Mouse (Mus musculus) stomach, embryonic 15.5 days (tissue): ENCODE data around the gene Sirt6. TPM values are rescaled to one million over a fixed set of nuclear protein-coding genes. Genes with fewer than 3 reads are reported as not detected.
A peak's percentile ranks its signal among the peaks of the same experiment; 100 is the strongest.
"Not testable (repeated sequence)": the region's sequence is repeated elsewhere in the genome, so short reads cannot be mapped to it uniquely, and the experiment has no call there.

Experiments used
- ATAC-seq: fragments of 200-750 bp; cut with Nextera tagmentation; 2 replicates; pipeline ENCODE4 v1.8.0; 2017; ENCODE audit warnings: low read depth, moderate number of reproducible peaks, moderate TSS enrichment; ENCODE audit not compliant: insufficient read depth, low FRiP score
- H3K27ac ChIP-seq: fragments of 300-500 bp; sonication (generic); 2 replicates; pipeline ENCODE4 v1.5.1; 2015; ENCODE audit warnings: mild to moderate bottlenecking, inconsistent platforms
- H3K27me3 ChIP-seq: fragments of 300-500 bp; sonication (generic); replicated peaks from 2 replicates; pipeline ENCODE4 v1.6.1; 2015; ENCODE audit warnings: inconsistent platforms
- H3K36me3 ChIP-seq: fragments of 300-500 bp; sonication (generic); 2 replicates; pipeline ENCODE4 v1.6.1; 2015; ENCODE audit warnings: inconsistent platforms
- H3K4me1 ChIP-seq: fragments of 300-500 bp; sonication (generic); 2 replicates; pipeline ENCODE4 v1.6.1; 2015; ENCODE audit warnings: inconsistent platforms
- H3K4me2 ChIP-seq: fragments of 300-500 bp; sonication (generic); 2 replicates; pipeline ENCODE4 v1.6.1; 2015; ENCODE audit warnings: mild to moderate bottlenecking, inconsistent platforms
- H3K4me3 ChIP-seq: fragments of 300-500 bp; sonication (generic); replicated peaks from 2 replicates; pipeline ENCODE4 v1.5.1; 2015; ENCODE audit warnings: inconsistent platforms
- H3K9ac ChIP-seq: fragments of 300-500 bp; sonication (generic); 2 replicates; pipeline ENCODE4 v1.6.1; 2015; ENCODE audit warnings: inconsistent platforms
- H3K9me3 ChIP-seq: fragments of 300-500 bp; sonication (generic); 2 replicates; pipeline ENCODE4 v1.6.1; 2016; ENCODE audit warnings: inconsistent platforms
- WGBS: fragments of 180-500 bp; shearing (Covaris S2); methylation state at CpG from one replicate; pipeline ENCODE4 v1.1.7; 2015; 5-methylcytosine and 5-hydroxymethylcytosine counted together
- polyA plus RNA-seq: library from polyadenylated mRNA; unstranded; fragments of >200 nt; fragmentation: Nextera tagmentation; extraction: Ambion mirVana; gene quantifications from 2 replicates; pipeline ENCODE4 v1.2.1, GENCODE M21; 2015

Gene Sirt6
- polyA plus RNA-seq, 1 experiment from 2014 or later = 33.3 TPM

- ATAC-seq = no peak
- H3K27me3 ChIP-seq = no peaks in the 10 kb centered on the region
- H3K4me2 ChIP-seq = peak overlapping the region; percentile 83
- WGBS = 72% methylated on average over 8 of the region's 8 CpGs
- no peaks in the 10 kb centered on the region for H3K9me3 ChIP-seq
- peaks cover 12% of the 10 kb centered on the region for H3K4me1 ChIP-seq
- H3K36me3 ChIP-seq = no peaks in the 10 kb centered on the region
- no peak overlapping the region; the same call in 1 of the 2 replicates for H3K9ac ChIP-seq
- H3K4me3 ChIP-seq = peak overlapping the region; percentile 81
- no peak overlapping the region for H3K27ac ChIP-seq
Observed at GRCm38 (mm10) chr10:81641978-81642647, 14.5 kb upstream of the Sirt6 start.

- Histone ChIP-seq H3K36me3 (no peaks in the 10 kb centered on the region), H3K4me3 (no peak overlapping the region), H3K9ac (no peak overlapping the region), H3K9me3 (no peaks in the 10 kb centered on the region), H3K4me2 (no peak overlapping the region), H3K27ac (no peak overlapping the region), H3K4me1 (peaks cover 12% of the 10 kb centered on the region), H3K27me3 (no peaks in the 10 kb centered on the region)
- ATAC-seq = no peak
- 93% methylated on average over 2 of the region's 2 CpGs for WGBS
Observed at GRCm38 (mm10) chr10:81641566-81641965, 14.0 kb upstream of the Sirt6 start.

- H3K27me3 ChIP-seq, ATAC-seq, H3K4me3 ChIP-seq, H3K27ac ChIP-seq, H3K36me3 ChIP-seq, H3K9ac ChIP-seq, H3K9me3 ChIP-seq, H3K4me2 ChIP-seq: not testable (repeated sequence)
- H3K4me1 ChIP-seq = peaks cover 12% of the 10 kb centered on the region
- WGBS = 50% methylated on average over 4 of the region's 4 CpGs
Observed at GRCm38 (mm10) chr10:81640825-81641224, 13.2 kb upstream of the Sirt6 start.

GRCm38 (mm10) chr10:81638101-81638500, 10.5 kb upstream of the Sirt6 start:
- peaks cover 19% of the 10 kb centered on the region for H3K4me1 ChIP-seq
- no peak overlapping the region for H3K27ac ChIP-seq
- no peaks in the 10 kb centered on the region for H3K36me3 ChIP-seq
- no peaks in the 10 kb centered on the region for H3K9me3 ChIP-seq
- H3K4me3 ChIP-seq = no peak overlapping the region
- 81% methylated on average over 6 of the region's 6 CpGs for WGBS
- H3K27me3 ChIP-seq = no peaks in the 10 kb centered on the region
- no peak overlapping the region for H3K4me2 ChIP-seq
- no peak for ATAC-seq
- no peak overlapping the region for H3K9ac ChIP-seq

- Histone ChIP-seq H3K4me3 (no peak overlapping the region), H3K9me3 (no peaks in the 10 kb centered on the region), H3K4me2 (no peak overlapping the region), H3K27ac (no peak overlapping the region), H3K36me3 (no peaks in the 10 kb centered on the region), H3K9ac (no peak overlapping the region), H3K27me3 (no peaks in the 10 kb centered on the region), H3K4me1 (peaks cover 6% of the 10 kb centered on the region; the same call in 1 of the 2 replicates)
- no peak for ATAC-seq
- 17% methylated on average over 8 of the region's 8 CpGs for WGBS
Observed at GRCm38 (mm10) chr10:81636338-81636737, 8.7 kb upstream of the Sirt6 start.

- H3K36me3 ChIP-seq = no peaks in the 10 kb centered on the region
- 4% methylated on average over 37 of the region's 37 CpGs for WGBS
- peaks cover 7% of the 10 kb centered on the region; the same call in 1 of the 2 replicates for H3K4me1 ChIP-seq
- peak overlapping the region; percentile 19 for H3K9ac ChIP-seq
- ATAC-seq = peak; percentile 93
- H3K4me3 ChIP-seq = peak overlapping the region; percentile 47
- H3K27me3 ChIP-seq = no peaks in the 10 kb centered on the region
- H3K27ac ChIP-seq = peak overlapping the region; percentile 77
- H3K9me3 ChIP-seq = no peaks in the 10 kb centered on the region
- peak overlapping the region; percentile 79 for H3K4me2 ChIP-seq
Observed at GRCm38 (mm10) chr10:81633253-81634099, 5.9 kb upstream of the Sirt6 start.

- Histone ChIP-seq H3K36me3 (no peaks in the 10 kb centered on the region; the same call in 1 of the 2 replicates), H3K9me3 (no peaks in the 10 kb centered on the region), H3K4me3 (peak within 1 kb of the TSS; percentile 66), H3K9ac (peak within 1 kb of the TSS; percentile 62), H3K27ac (peak within 1 kb of the TSS; percentile 90), H3K4me2 (peak within 1 kb of the TSS; percentile 83), H3K4me1 (peaks cover 17% of the 10 kb centered on the region), H3K27me3 (no peaks in the 10 kb centered on the region)
- 74% methylated on average over 16 of the region's 16 CpGs for WGBS
- no peak for ATAC-seq
Observed at GRCm38 (mm10) chr10:81628390-81628789, 793 bp upstream of the Sirt6 start, which contains the start of gene Ankrd24. Ankrd24 (plus strand) TSS chr10:81628540.

- peak overlapping the region; percentile 90 for H3K27ac ChIP-seq
- ATAC-seq = no peak; the same call in 1 of the 2 replicates
- H3K36me3 ChIP-seq = no peaks in the 10 kb centered on the region; the same call in 1 of the 2 replicates
- H3K27me3 ChIP-seq = no peaks in the 10 kb centered on the region
- H3K9ac ChIP-seq = peak overlapping the region; percentile 62; the same call in 1 of the 2 replicates
- WGBS = 45% methylated on average over 7 of the region's 7 CpGs
- H3K9me3 ChIP-seq = no peaks in the 10 kb centered on the region
- peak overlapping the region; percentile 66 for H3K4me3 ChIP-seq
- H3K4me2 ChIP-seq = peak overlapping the region; percentile 83
- H3K4me1 ChIP-seq = peaks cover 17% of the 10 kb centered on the region
Observed at GRCm38 (mm10) chr10:81627836-81628220, 231 bp upstream of the Sirt6 start.

- Histone ChIP-seq H3K4me1 (peaks cover 17% of the 10 kb centered on the region), H3K9me3 (no peaks in the 10 kb centered on the region), H3K27me3 (no peaks in the 10 kb centered on the region), H3K4me3 (peak overlapping the region; percentile 66), H3K9ac (peak overlapping the region; percentile 62; the same call in 1 of the 2 replicates), H3K4me2 (peak overlapping the region; percentile 83), H3K27ac (peak overlapping the region; percentile 90; the same call in 1 of the 2 replicates), H3K36me3 (peaks cover 6% of the 10 kb centered on the region)
- no peak for ATAC-seq
- WGBS = 84% methylated on average over 22 of the region's 22 CpGs
Observed at GRCm38 (mm10) chr10:81626101-81626993, 1.2 kb downstream of the Sirt6 start.

- Histone ChIP-seq H3K4me1 (peaks cover 16% of the 10 kb centered on the region), H3K9ac (no peak overlapping the region), H3K4me3 (no peak overlapping the region), H3K4me2 (no peak overlapping the region), H3K27me3 (no peaks in the 10 kb centered on the region), H3K36me3 (peaks cover 6% of the 10 kb centered on the region), H3K27ac (peak overlapping the region; percentile 17; the same call in 1 of the 2 replicates), H3K9me3 (no peaks in the 10 kb centered on the region)
- ATAC-seq = no peak
- 55% methylated on average over 8 of the region's 8 CpGs for WGBS
Observed at GRCm38 (mm10) chr10:81623441-81623840, 4.2 kb downstream of the Sirt6 start.

- Histone ChIP-seq H3K4me3 (no peak overlapping the region), H3K9me3 (no peaks in the 10 kb centered on the region), H3K9ac (no peak overlapping the region), H3K27me3 (no peaks in the 10 kb centered on the region), H3K27ac (no peak overlapping the region), H3K36me3 (peaks cover 6% of the 10 kb centered on the region), H3K4me1 (no peaks in the 10 kb centered on the region), H3K4me2 (no peak overlapping the region)
- 56% methylated on average over 9 of the region's 9 CpGs for WGBS
- ATAC-seq = no peak
Observed at GRCm38 (mm10) chr10:81620786-81621185, 6.8 kb downstream of the Sirt6 start.
